Mouse (Mus musculus) heart, adult 2 months (tissue): Measurements from ENCODE around the gene Erf. TPM values are rescaled to one million over a fixed set of nuclear protein-coding genes. Genes with fewer than 3 reads are reported as not detected.
A peak's percentile ranks its signal among the peaks of the same experiment; 100 is the strongest.

ENCODE experiments used
- DNase-seq, 2 experiments: peaks; one replicate each; pipeline ENCODE4 v3.0.0; 2021
- H3K27ac ChIP-seq: fragments of 200-600 bp; 2 replicates; pipeline ENCODE4 v1.8.1; 2022
- H3K27me3 ChIP-seq: fragments of 200-500 bp; 2 replicates; pipeline ENCODE4 v1.6.1; 2012; ENCODE audit warnings: mild to moderate bottlenecking, low read length, inconsistent platforms, mixed read lengths; ENCODE audit not compliant: control insufficient read depth, insufficient read depth
- H3K36me3 ChIP-seq: fragments of 200-500 bp; 2 replicates; pipeline ENCODE4 v1.6.1; 2012; ENCODE audit warnings: low read length, inconsistent platforms; ENCODE audit not compliant: control insufficient read depth, insufficient read depth
- H3K4me1 ChIP-seq: fragments of 200-500 bp; 2 replicates; pipeline ENCODE4 v1.6.1; 2011; ENCODE audit warnings: low read length; ENCODE audit not compliant: control insufficient read depth, insufficient read depth
- H3K4me3 ChIP-seq: fragments of 200-600 bp; 2 replicates; pipeline ENCODE4 v1.8.1; 2022
- H3K79me2 ChIP-seq: fragments of 200-500 bp; replicated peaks from 2 replicates; pipeline ENCODE4 v1.6.1; 2012; ENCODE audit warnings: mild to moderate bottlenecking, inconsistent platforms, low read length, moderate library complexity, mixed read lengths; ENCODE audit not compliant: control insufficient read depth, insufficient read depth
- H3K9ac ChIP-seq: fragments of 200-500 bp; 2 replicates; pipeline ENCODE4 v1.6.1; 2012; ENCODE audit warnings: low read depth, mild to moderate bottlenecking, control low read depth, inconsistent platforms, low read length, mixed read lengths
- CTCF ChIP-seq: fragments of 200-600 bp; IDR thresholded peaks from 2 replicates; pipeline ENCODE4 v1.8.1; 2022; ENCODE audit warnings: antibody characterized with exemption, mild to moderate bottlenecking, moderate library complexity
- EP300 ChIP-seq: fragments of 200-500 bp; IDR thresholded peaks from 2 replicates; pipeline ENCODE4 v1.6.1; 2011; ENCODE audit warnings: low read depth, low read length, control low read depth; ENCODE audit not compliant: insufficient read depth
- POLR2A ChIP-seq: fragments of 200-500 bp; IDR thresholded peaks from 2 replicates; pipeline ENCODE4 v1.6.1; 2011; ENCODE audit warnings: mild to moderate bottlenecking, low read depth, low read length, control low read depth; ENCODE audit not compliant: insufficient read depth
- WGBS: fragments of 180-500 bp; shearing (Covaris S2); methylation state at CpG from one replicate; pipeline ENCODE4 v1.1.7; 2018; 5-methylcytosine and 5-hydroxymethylcytosine counted together
- intact Hi-C: fragments of 180-260 bp; cut with DNase I; formaldehyde crosslinking; loops from one replicate; pipeline ENCODE4 v1.15.1; 2025
- polyA plus RNA-seq: library from polyadenylated mRNA; depleted of rRNA; stranded (reverse); fragments of >200 nt; gene quantifications from 2 replicates; pipeline ENCODE4 v1.2.3, GENCODE M21; 2012
- total RNA-seq, 2 experiments: library from RNA; stranded (reverse); gene quantifications; 2 replicates each; pipeline ENCODE4 v1.2.3; 2021

Gene Erf
- total and polyA plus RNA-seq, 3 experiments: 16.5 to 21.2 (median 17.1) TPM

GRCm38 (mm10) chr7:25247498-25247897 lies 3.1 kb downstream of the Erf start:
- TF ChIP-seq EP300: no peak
- no peak for TF ChIP-seq CTCF
- no peak for TF ChIP-seq POLR2A
- H3K4me1 ChIP-seq: peaks cover 15% of the 10 kb centered on the region
- intact Hi-C loops: loop anchor here (5.0 kb wide), 2 partner anchors 130 to 150 kb away; partner anchors contain the start of gene Lipe
- no peaks in the 10 kb centered on the region for H3K27me3 ChIP-seq
- no peak for DNase-seq
- H3K4me3 ChIP-seq: peak overlapping the region; percentile 96
- peaks cover 7% of the 10 kb centered on the region; the same call in 1 of the 2 replicates for H3K79me2 ChIP-seq
- H3K36me3 ChIP-seq: no peaks in the 10 kb centered on the region; the same call in 1 of the 2 replicates
- peak overlapping the region; percentile 45 for H3K9ac ChIP-seq
- 7% methylated on average over 3 of the region's 3 CpGs for WGBS
- H3K27ac ChIP-seq: peak overlapping the region; percentile 98

GRCm38 (mm10) chr7:25246759-25247137 lies 3.8 kb downstream of the Erf start:
- no peaks in the 10 kb centered on the region; the same call in 1 of the 2 replicates for H3K36me3 ChIP-seq
- peak overlapping the region; percentile 98 for H3K27ac ChIP-seq
- H3K27me3 ChIP-seq: no peaks in the 10 kb centered on the region
- no peak for DNase-seq
- intact Hi-C loops: loop anchor here (5.0 kb wide), 2 partner anchors 131 to 151 kb away; partner anchors contain the start of gene Lipe
- TF ChIP-seq CTCF: no peak
- no peak for TF ChIP-seq POLR2A
- no peak for TF ChIP-seq EP300
- WGBS: 9% methylated on average over 4 of the region's 4 CpGs
- H3K4me1 ChIP-seq: peaks cover 14% of the 10 kb centered on the region
- peak overlapping the region; percentile 64 for H3K9ac ChIP-seq
- peaks cover 7% of the 10 kb centered on the region; the same call in 1 of the 2 replicates for H3K79me2 ChIP-seq
- peak overlapping the region; percentile 13; the same call in 1 of the 2 replicates for H3K4me3 ChIP-seq

GRCm38 (mm10) chr7:25246079-25246758 lies 4.3 kb downstream of the Erf start:
- peak; percentile 67 to 78 for DNase-seq
- H3K36me3 ChIP-seq: no peaks in the 10 kb centered on the region; the same call in 1 of the 2 replicates
- H3K79me2 ChIP-seq: peaks cover 7% of the 10 kb centered on the region; the same call in 1 of the 2 replicates
- TF ChIP-seq POLR2A (no peak), CTCF (no peak), EP300 (no peak)
- H3K27ac ChIP-seq: peak overlapping the region; percentile 98
- peak overlapping the region; percentile 64 for H3K9ac ChIP-seq
- peak overlapping the region; percentile 13; the same call in 1 of the 2 replicates for H3K4me3 ChIP-seq
- WGBS: 20% methylated on average over 20 of the region's 20 CpGs
- intact Hi-C loops: loop anchor here (5.0 kb wide), 2 partner anchors 131 to 151 kb away; partner anchors contain the start of gene Lipe
- H3K4me1 ChIP-seq: peaks cover 12% of the 10 kb centered on the region
- H3K27me3 ChIP-seq: no peaks in the 10 kb centered on the region

GRCm38 (mm10) chr7:25244562-25245369 lies 5.8 kb downstream of the Erf start:
- H3K4me1 ChIP-seq: peaks cover 12% of the 10 kb centered on the region
- H3K4me3 ChIP-seq: no peak overlapping the region
- WGBS: 82% methylated on average over 30 of the region's 30 CpGs
- H3K36me3 ChIP-seq: no peaks in the 10 kb centered on the region; the same call in 1 of the 2 replicates
- no peak for DNase-seq
- TF ChIP-seq CTCF (no peak), EP300 (no peak), POLR2A (no peak)
- intact Hi-C loops: loop anchor here (5.0 kb wide), 2 partner anchors 133 to 153 kb away; partner anchors contain the start of gene Lipe
- 0 out of 2 replicates have a peak, but pooled peaks cover 4% of the 10 kb centered on the region for H3K79me2 ChIP-seq
- no peak overlapping the region for H3K9ac ChIP-seq
- H3K27me3 ChIP-seq: no peaks in the 10 kb centered on the region
- H3K27ac ChIP-seq: no peak overlapping the region

- Histone ChIP-seq H3K4me1 (peaks cover 14% of the 10 kb centered on the region), H3K9ac (no peak overlapping the region), H3K4me3 (no peak overlapping the region), H3K36me3 (no peaks in the 10 kb centered on the region; the same call in 1 of the 2 replicates), H3K27me3 (no peaks in the 10 kb centered on the region), H3K27ac (no peak overlapping the region), H3K79me2 (0 out of 2 replicates have a peak, but pooled peaks cover 4% of the 10 kb centered on the region)
- TF ChIP-seq CTCF (no peak), POLR2A (no peak), EP300 (no peak)
- intact Hi-C loops: no loop called here
- DNase-seq: no peak
- WGBS: 93% methylated on average over 4 of the region's 4 CpGs
Measured at GRCm38 (mm10) chr7:25243361-25243760, 7.2 kb downstream of the Erf start.
